Mouse (Mus musculus) lung, postnatal 0 days (tissue): ENCODE measurements at regions not wholly inside any gene's neighbourhood (a gene's known extent, or its start where the extent isn't known, plus 50 kb on each side); places are given as distances from the start of the nearest gene placed in this dataset.

Experiments
- ATAC-seq: fragments of 200-750 bp; cut with Nextera tagmentation; 2 replicates; pipeline ENCODE4 v1.8.0; 2017; ENCODE audit warnings: moderate library complexity
- DNase-seq: peaks from one replicate; pipeline ENCODE4 v3.0.0-alpha.2; 2016; ENCODE audit warnings: low spot score
- H3K27ac ChIP-seq: fragments of 300-500 bp; sonication (generic); 2 replicates; pipeline ENCODE4 v1.5.1; 2014; ENCODE audit warnings: antibody characterized with exemption, mild to moderate bottlenecking, low read length, mixed read lengths
- H3K27me3 ChIP-seq: fragments of 300-500 bp; sonication (generic); replicated peaks from 2 replicates; pipeline ENCODE4 v1.6.1; 2014; ENCODE audit warnings: low read length, mixed read lengths; ENCODE audit not compliant: insufficient read depth
- H3K36me3 ChIP-seq: fragments of 300-500 bp; sonication (generic); 2 replicates; pipeline ENCODE4 v1.6.1; 2014; ENCODE audit warnings: low read length, mixed read lengths; ENCODE audit not compliant: insufficient read depth
- H3K4me1 ChIP-seq: fragments of 300-500 bp; sonication (generic); 2 replicates; pipeline ENCODE4 v1.6.1; 2014; ENCODE audit warnings: antibody characterized with exemption, low read depth, low read length, mixed read lengths; ENCODE audit not compliant: insufficient read depth
- H3K4me2 ChIP-seq: fragments of 300-500 bp; sonication (generic); replicated peaks from 2 replicates; pipeline ENCODE4 v1.6.1; 2014; ENCODE audit warnings: low read depth, mild to moderate bottlenecking, low read length, moderate library complexity, mixed read lengths
- H3K4me3 ChIP-seq: fragments of 300-500 bp; sonication (generic); 2 replicates; pipeline ENCODE4 v1.5.1; 2014; ENCODE audit warnings: low read depth, low read length
- H3K9ac ChIP-seq: fragments of 300-500 bp; sonication (generic); replicated peaks from 2 replicates; pipeline ENCODE4 v1.6.1; 2014; ENCODE audit warnings: low read depth, mild to moderate bottlenecking
- H3K9me3 ChIP-seq: fragments of 300-500 bp; sonication (generic); 2 replicates; pipeline ENCODE4 v1.6.1; 2016; ENCODE audit warnings: low read length, mixed read lengths
- CTCF ChIP-seq: IDR thresholded peaks from 2 replicates; pipeline ENCODE4 v1.5.1; 2016; ENCODE audit warnings: antibody characterized with exemption, mild to moderate bottlenecking
- EP300 ChIP-seq: IDR thresholded peaks from 2 replicates; pipeline ENCODE4 v1.6.1; 2016; ENCODE audit warnings: antibody characterized with exemption, mild to moderate bottlenecking, control low read depth
- WGBS: fragments of 180-500 bp; shearing (Covaris S2); extraction: QIAGEN DNeasy Blood & Tissue Kit; methylation state at CpG from one replicate; pipeline ENCODE4 v1.1.7; 2014; 5-methylcytosine and 5-hydroxymethylcytosine counted together

DNA sequence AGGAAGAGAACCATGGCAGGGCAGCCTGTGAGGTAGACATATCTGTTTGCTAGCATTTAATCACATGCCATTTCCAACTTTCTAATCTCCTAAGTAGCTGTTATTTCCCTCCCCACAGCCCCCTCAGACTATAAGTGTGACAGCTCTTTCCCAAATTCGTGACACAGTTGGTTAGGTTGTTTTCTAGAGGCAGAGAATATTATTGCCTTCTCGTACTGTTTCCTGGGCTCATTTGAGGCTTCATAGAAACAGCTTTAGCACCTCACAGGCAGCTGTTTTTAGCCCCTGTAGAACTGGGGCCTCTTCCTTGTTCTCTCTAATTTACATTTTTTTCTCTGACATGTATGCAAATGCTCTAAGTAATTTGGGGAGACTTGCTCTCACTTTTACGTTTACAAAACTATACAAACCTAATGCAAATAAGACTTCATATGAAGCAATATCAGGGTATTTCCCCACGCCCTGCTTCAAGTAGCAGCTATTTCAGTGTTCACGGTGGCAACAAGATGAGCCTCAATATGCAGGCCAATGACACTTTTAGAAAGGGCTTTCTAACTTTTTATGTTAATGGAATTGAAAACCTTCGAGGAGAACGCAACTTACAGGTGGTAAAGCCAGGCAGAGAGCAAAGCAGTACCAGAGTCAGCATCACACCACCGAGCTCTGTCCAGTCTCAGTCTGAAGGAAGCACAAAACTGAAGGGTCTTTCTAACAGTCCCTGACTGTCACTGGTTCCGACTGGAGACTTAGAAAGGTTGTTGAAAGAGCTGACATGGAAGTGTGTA lies 79.4 kb downstream of the Fam43a start:
- H3K9me3 ChIP-seq = no peaks in the 10 kb centered on the region
- no peak for TF ChIP-seq CTCF
- no peak for TF ChIP-seq EP300

DNA sequence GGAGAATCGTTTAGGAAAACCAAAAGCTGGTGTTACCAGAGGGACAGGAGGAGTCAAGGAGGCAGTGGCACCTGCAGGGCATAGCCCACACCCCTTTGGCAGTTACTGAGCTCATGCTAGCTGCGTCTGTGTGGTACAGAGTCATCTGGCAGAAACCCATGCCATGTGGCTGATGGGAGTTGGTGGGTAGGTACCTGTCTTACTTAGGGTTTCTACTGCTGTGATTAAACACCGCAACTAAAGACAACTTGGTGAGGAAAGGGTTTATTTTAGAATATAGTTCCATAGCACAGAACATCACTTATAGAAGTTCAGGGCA lies 79.9 kb downstream of the Fam43a start:
- TF ChIP-seq EP300 (no peak), CTCF (no peak)
- ATAC-seq (no peak), DNase-seq (no peak)
- H3K27ac ChIP-seq = no peak overlapping the region
- 71% methylated on average over 3 of the region's 3 CpGs for WGBS
- H3K27me3 ChIP-seq = no peaks in the 10 kb centered on the region
- H3K4me1 ChIP-seq = no peaks in the 10 kb centered on the region; the same call in 1 of the 2 replicates
- H3K36me3 ChIP-seq = no peaks in the 10 kb centered on the region
- H3K9me3 ChIP-seq = no peaks in the 10 kb centered on the region
- H3K4me2 ChIP-seq = no peak overlapping the region
- H3K9ac ChIP-seq = no peak overlapping the region
- no peak overlapping the region for H3K4me3 ChIP-seq

More for the DNA sequence above, 79.4 kb downstream of the Fam43a start:
- Histone ChIP-seq H3K4me1 (no peaks in the 10 kb centered on the region; the same call in 1 of the 2 replicates), H3K9ac (no peak overlapping the region), H3K27ac (no peak overlapping the region), H3K4me3 (no peak overlapping the region), H3K4me2 (no peak overlapping the region), H3K36me3 (no peaks in the 10 kb centered on the region), H3K27me3 (no peaks in the 10 kb centered on the region)
- WGBS = 55% methylated on average over 9 of the region's 9 CpGs
- DNase-seq = peak; percentile 64
- ATAC-seq = peak; percentile 26; the same call in 1 of the 2 replicates

DNA sequence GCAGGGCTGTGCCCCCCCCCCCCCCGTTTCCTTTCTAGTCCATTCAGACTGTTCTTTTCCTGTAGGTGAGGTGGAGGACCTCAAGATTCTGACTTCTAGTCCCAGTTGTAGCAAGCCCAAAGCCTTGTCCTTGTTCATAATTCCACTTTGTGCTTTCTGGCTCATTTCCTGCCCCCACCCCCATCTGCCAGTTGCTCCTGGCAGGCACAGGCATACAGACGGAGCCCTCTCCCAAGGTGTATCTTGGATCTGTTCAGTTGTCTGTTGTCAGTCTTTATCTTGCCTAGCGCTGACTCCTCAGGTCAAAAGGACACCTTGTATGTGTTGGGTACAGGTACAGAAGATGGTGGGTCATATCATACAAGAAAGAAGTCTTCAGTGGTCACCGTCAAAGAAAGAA lies 81.9 kb downstream of the Fam43a start:
- no peak for TF ChIP-seq CTCF
- TF ChIP-seq EP300 = no peak
- no peak overlapping the region for H3K4me2 ChIP-seq
- WGBS = 71% methylated on average over 4 of the region's 4 CpGs
- ATAC-seq (no peak), DNase-seq (no peak)
- H3K36me3 ChIP-seq = no peaks in the 10 kb centered on the region
- no peaks in the 10 kb centered on the region for H3K27me3 ChIP-seq
- H3K9me3 ChIP-seq = no peaks in the 10 kb centered on the region
- H3K27ac ChIP-seq = no peak overlapping the region
- H3K4me3 ChIP-seq = no peak overlapping the region
- H3K4me1 ChIP-seq = no peaks in the 10 kb centered on the region
- no peak overlapping the region for H3K9ac ChIP-seq

DNA sequence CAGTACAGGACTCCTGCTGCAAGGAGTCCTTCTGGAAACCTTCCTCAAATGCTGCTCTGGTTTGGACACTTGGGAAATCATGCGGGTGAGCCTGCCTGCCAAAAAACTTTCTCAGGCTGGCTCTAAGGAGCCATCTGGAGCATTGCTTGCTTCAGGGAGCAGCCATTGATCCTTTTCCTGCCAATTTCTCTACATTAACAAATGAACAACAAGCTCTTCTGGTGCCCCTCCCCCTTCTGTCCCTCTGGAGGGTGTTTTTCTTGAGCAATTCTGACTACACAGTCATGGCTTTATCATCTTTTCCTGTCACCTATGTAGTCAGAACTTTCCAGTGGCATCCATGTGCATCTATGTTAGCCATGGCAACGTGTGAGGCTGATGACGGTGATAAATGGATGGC lies 84.5 kb downstream of the Fam43a start:
- DNase-seq (peak; percentile 89), ATAC-seq (peak; percentile 68)
- Histone ChIP-seq H3K27ac (no peak overlapping the region), H3K9me3 (no peaks in the 10 kb centered on the region), H3K27me3 (no peaks in the 10 kb centered on the region), H3K4me1 (no peaks in the 10 kb centered on the region), H3K36me3 (no peaks in the 10 kb centered on the region), H3K4me2 (no peak overlapping the region), H3K9ac (no peak overlapping the region), H3K4me3 (no peak overlapping the region)
- 81% methylated on average over 3 of the region's 3 CpGs for WGBS
- peak; percentile 64 for TF ChIP-seq EP300
- no peak for TF ChIP-seq CTCF

DNA sequence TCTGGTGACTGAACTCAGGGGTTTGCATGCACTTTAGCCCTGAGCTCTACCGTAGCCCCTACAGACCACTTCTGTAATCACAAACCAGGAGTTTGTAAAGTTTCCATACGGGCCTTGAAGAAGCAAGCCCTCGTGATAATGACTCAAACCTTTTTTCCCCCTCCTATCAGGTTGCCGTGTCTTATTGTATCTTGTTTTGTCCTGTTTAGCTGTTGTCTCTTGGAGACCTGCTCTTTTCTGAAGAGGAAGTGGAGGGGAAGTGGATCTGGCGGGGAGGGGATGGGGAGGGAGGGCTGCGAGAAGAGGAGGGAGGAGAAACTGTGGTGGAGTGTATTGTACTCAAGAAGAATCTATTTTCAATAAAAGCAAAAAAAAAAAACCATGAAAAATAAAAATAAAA lies 87.0 kb downstream of the Fam43a start:
- Histone ChIP-seq H3K4me3 (no peak overlapping the region), H3K9me3 (no peaks in the 10 kb centered on the region), H3K9ac (no peak overlapping the region), H3K36me3 (no peaks in the 10 kb centered on the region), H3K27ac (no peak overlapping the region), H3K4me1 (no peaks in the 10 kb centered on the region), H3K27me3 (no peaks in the 10 kb centered on the region), H3K4me2 (no peak overlapping the region)
- 46% methylated on average over 6 of the region's 6 CpGs for WGBS
- TF ChIP-seq EP300 = no peak
- TF ChIP-seq CTCF = no peak
- ATAC-seq (no peak), DNase-seq (no peak)

DNA sequence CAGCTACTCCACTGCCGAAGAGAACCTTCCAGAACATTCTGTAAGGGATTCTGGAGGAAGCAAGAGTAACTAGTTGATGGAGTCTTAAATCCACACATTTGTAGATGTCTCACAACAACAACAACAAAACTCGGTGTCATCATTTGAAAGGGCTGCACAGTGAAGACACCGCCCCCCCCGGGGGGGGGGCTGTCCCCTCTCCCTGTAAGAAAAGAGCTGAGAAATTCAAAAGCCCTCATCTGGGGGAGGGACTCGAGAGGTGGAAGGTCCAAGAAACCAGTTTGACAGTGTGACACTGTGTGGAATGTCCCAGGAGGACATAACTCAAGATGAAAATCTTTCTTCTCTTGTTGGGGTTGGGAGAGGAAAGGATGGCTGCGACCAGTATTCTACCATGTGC lies 87.7 kb downstream of the Fam43a start:
- Histone ChIP-seq H3K36me3 (no peaks in the 10 kb centered on the region), H3K4me2 (no peak overlapping the region), H3K27me3 (no peaks in the 10 kb centered on the region), H3K4me1 (no peaks in the 10 kb centered on the region), H3K9me3 (no peaks in the 10 kb centered on the region), H3K4me3 (no peak overlapping the region), H3K27ac (no peak overlapping the region), H3K9ac (no peak overlapping the region)
- ATAC-seq (no peak), DNase-seq (no peak)
- 90% methylated on average over 6 of the region's 6 CpGs for WGBS
- TF ChIP-seq CTCF (no peak), EP300 (no peak)
